17 mouse cellular contexts compared by ENCODE assay signal in the genomic region with DNA sequence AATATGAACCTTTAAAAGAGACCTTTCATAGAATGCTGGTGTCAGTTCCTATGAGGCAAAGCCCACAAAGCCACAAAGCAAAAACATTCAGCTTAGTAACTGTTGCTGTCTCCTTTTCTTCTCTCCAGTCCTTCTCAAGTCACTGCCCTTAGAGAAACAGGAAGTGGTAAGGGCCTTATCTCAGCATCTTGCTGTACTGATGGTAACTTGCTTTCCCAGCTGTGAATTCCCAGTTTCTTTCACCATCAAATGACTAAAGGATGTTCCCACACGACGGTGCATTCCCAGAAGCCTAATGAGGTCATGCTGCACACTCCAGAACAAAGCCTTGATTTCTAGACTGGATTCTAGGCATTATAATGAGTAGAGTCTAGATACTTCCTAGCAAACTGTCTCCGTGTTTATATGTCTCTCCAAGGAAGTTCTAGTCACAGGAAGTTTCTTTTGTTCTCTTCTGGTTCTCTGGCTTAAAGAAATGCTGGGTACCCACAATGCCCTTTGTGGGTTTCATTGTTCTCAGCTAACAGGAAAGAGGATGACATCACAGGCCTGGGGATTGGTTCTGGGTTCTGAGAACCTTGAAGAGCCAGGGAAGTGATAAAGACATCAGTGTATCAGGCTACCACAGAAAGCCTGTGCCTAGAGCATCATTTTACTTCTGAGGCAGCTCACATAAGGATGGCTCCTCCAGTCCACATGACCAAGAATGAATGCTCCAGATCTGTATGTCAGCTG.
A peak's percentile ranks its signal among the peaks of the same experiment; 100 is the strongest.
DNase-seq lines count a peak whose midpoint lies in the region; ATAC-seq and TF ChIP-seq lines count a peak whose summit lies in the region.
"Had no signal": no experiment of that assay in that cellular context is flagged by ENCODE, and none has a peak within 500 bp of the region (broad histone marks: within the 10 kb centered on the region; RNA-seq: fewer than 3 reads in every experiment).

No protein-coding gene starts in this region.

- H3K27me3 ChIP-seq in lung, postnatal 0 days (replicated peaks; ENCODE audit: insufficient read depth, low read length): no peaks in the 10 kb centered on the region
- H3K27me3 ChIP-seq in small intestine, adult 2 months (ENCODE audit: control insufficient read depth, insufficient read depth, low read length): no peaks in the 10 kb centered on the region
- no peaks in the 10 kb centered on the region for H3K27me3 ChIP-seq in stomach, postnatal 0 days (ENCODE audit: control insufficient read depth, insufficient read depth, low read length)
- H3K27me3 ChIP-seq in forebrain, embryonic 13.5 days: no peaks in the 10 kb centered on the region
- H3K27me3 ChIP-seq: liver, embryonic 13.5 days; megakaryocyte, embryonic 14.5 days; neural tube, embryonic 13.5 days had no signal

- H3K4me1 ChIP-seq in lung, postnatal 0 days (ENCODE audit: insufficient read depth, low read depth, low read length): no peaks in the 10 kb centered on the region
- peaks cover 4% of the 10 kb centered on the region; the same call in 1 of the 2 replicates for H3K4me1 ChIP-seq in small intestine, adult 2 months (ENCODE audit: control insufficient read depth, insufficient read depth, insufficient read length, low read length)
- no peaks in the 10 kb centered on the region for H3K4me1 ChIP-seq in stomach, postnatal 0 days (replicated peaks; ENCODE audit: control insufficient read depth, insufficient read depth)
- H3K4me1 ChIP-seq in forebrain, embryonic 13.5 days: no peaks in the 10 kb centered on the region
- H3K4me1 ChIP-seq: neural tube, embryonic 13.5 days had no signal

- H3K9ac ChIP-seq in lung, postnatal 0 days (replicated peaks; ENCODE audit: low read depth): no peak overlapping the region
- H3K9ac ChIP-seq in stomach, postnatal 0 days (ENCODE audit: low read length): no peak overlapping the region
- no peak overlapping the region for H3K9ac ChIP-seq in forebrain, embryonic 13.5 days
- H3K9ac ChIP-seq: liver, embryonic 13.5 days; neural tube, embryonic 13.5 days had no signal

- TF ChIP-seq POLR2A in small intestine, adult 2 months (IDR thresholded peaks at IDR 0.05; ENCODE audit: low read depth, low read length): no peak

- H3K4me3 ChIP-seq in lung, postnatal 0 days (ENCODE audit: low read depth, low read length): no peak overlapping the region
- H3K4me3 ChIP-seq in small intestine, adult 2 months (ENCODE audit: low read depth, low read length): no peak overlapping the region
- H3K4me3 ChIP-seq in stomach, postnatal 0 days (ENCODE audit: low read depth, low read length): no peak overlapping the region
- H3K4me3 ChIP-seq in forebrain, embryonic 13.5 days: no peak overlapping the region
- H3K4me3 ChIP-seq: liver, embryonic 13.5 days; neural tube, embryonic 13.5 days had no signal

- H3K27ac ChIP-seq in lung, postnatal 0 days (ENCODE audit: low read length): no peak overlapping the region
- H3K27ac ChIP-seq in small intestine, adult 2 months (ENCODE audit: insufficient read depth, low read depth, low read length): 0 out of 2 replicates have a peak overlapping the region, but pooled peaks have one; percentile 4
- no peak overlapping the region for H3K27ac ChIP-seq in stomach, postnatal 0 days (replicated peaks)
- H3K27ac ChIP-seq in forebrain, embryonic 13.5 days: no peak overlapping the region
- H3K27ac ChIP-seq: liver, embryonic 13.5 days; neural tube, embryonic 13.5 days had no signal

- H3K4me2 ChIP-seq in lung, postnatal 0 days (replicated peaks; ENCODE audit: low read depth, low read length): no peak overlapping the region
- H3K4me2 ChIP-seq in stomach, postnatal 0 days (replicated peaks; ENCODE audit: low read depth): no peak overlapping the region
- no peak overlapping the region for H3K4me2 ChIP-seq in forebrain, embryonic 13.5 days
- H3K4me2 ChIP-seq: liver, embryonic 13.5 days; neural tube, embryonic 13.5 days had no signal

- TF ChIP-seq CTCF in lung, postnatal 0 days (IDR thresholded peaks at IDR 0.05): no peak
- TF ChIP-seq CTCF in small intestine, adult 2 months (IDR thresholded peaks at IDR 0.05; ENCODE audit: extremely low read depth, insufficient read length, insufficient replicate concordance, low read depth, low read length): no peak
- no peak for TF ChIP-seq CTCF in stomach, postnatal 0 days (IDR thresholded peaks at IDR 0.05; ENCODE audit: low read depth)

- TF ChIP-seq EP300 in lung, postnatal 0 days (IDR thresholded peaks at IDR 0.05): peak; percentile 37; the same call in 1 of the 2 replicates
- TF ChIP-seq EP300 in stomach, postnatal 0 days (optimal IDR thresholded peaks at IDR 0.05): no peak

- H3K36me3 ChIP-seq in lung, postnatal 0 days (ENCODE audit: insufficient read depth, low read length): no peaks in the 10 kb centered on the region
- no peaks in the 10 kb centered on the region for H3K36me3 ChIP-seq in small intestine, adult 2 months (ENCODE audit: control insufficient read depth, insufficient read depth, low read length)
- no peaks in the 10 kb centered on the region for H3K36me3 ChIP-seq in stomach, postnatal 0 days (ENCODE audit: control insufficient read depth, insufficient read depth, low read length)
- H3K36me3 ChIP-seq in forebrain, embryonic 13.5 days (ENCODE audit: poor library complexity, severe bottlenecking): no peaks in the 10 kb centered on the region
- H3K36me3 ChIP-seq: liver, embryonic 13.5 days; neural tube, embryonic 13.5 days had no signal

- peak; percentile 49 for ATAC-seq in lung, postnatal 0 days
- ATAC-seq in CD4-positive, CD25-positive, alpha-beta regulatory T cell, adult 4 months: peak; percentile 92
- ATAC-seq in hematopoietic stem cell, adult 5-6 weeks (replicated peaks in 1 of 2; ENCODE audit: insufficient read depth in 1 of 2, low FRiP score in 2 of 2, low TSS enrichment in 1 of 2, low read depth in 1 of 2, poor library complexity in 2 of 2, severe bottlenecking in 2 of 2): peak; percentile 88 to 90
- no peak for ATAC-seq in stomach, postnatal 0 days (ENCODE audit: low FRiP score, low TSS enrichment)
- no peak for ATAC-seq in erythroid progenitor cell, adult 5-6 weeks (replicated peaks; ENCODE audit: low FRiP score, poor library complexity, severe bottlenecking)
- ATAC-seq in forebrain, embryonic 13.5 days: no peak
- ATAC-seq: forebrain, embryonic 14.5 days had no signal

- WGBS in lung, postnatal 0 days: 23% methylated on average over 3 of the region's 3 CpGs
- WGBS in small intestine, adult 2 months: 55% methylated on average over 3 of the region's 3 CpGs
- 61% methylated on average over 3 of the region's 3 CpGs for whole genome bisulfite sequencing in stomach, postnatal 0 days
- 48% methylated on average over 3 of the region's 3 CpGs for WGBS in forebrain, embryonic 13.5 days

- no peaks in the 10 kb centered on the region for H3K9me3 ChIP-seq in lung, postnatal 0 days (ENCODE audit: low read length)
- no peaks in the 10 kb centered on the region for H3K9me3 ChIP-seq in stomach, postnatal 0 days (ENCODE audit: control insufficient read depth, low read length)
- H3K9me3 ChIP-seq in forebrain, embryonic 13.5 days (replicated peaks): no peaks in the 10 kb centered on the region
- H3K9me3 ChIP-seq: liver, embryonic 13.5 days had no signal

- DNase-seq in lung, postnatal 0 days (ENCODE audit: low spot score): peak; percentile 42
- DNase-seq in lung, adult 18-20 months: no peak
- DNase-seq in stomach, postnatal 0 days (ENCODE audit: low spot score): no peak
- DNase-seq: adrenal gland, postnatal 10 days; cerebellum, adult 11 months; heart, postnatal 36 days; kidney, postnatal 25 days; liver, embryonic 13.5 days; right cerebral cortex, postnatal 25 days had no signal

Comparison
In these comparisons a context has a peak if more than half of its experiments do, and no peak if none do; other contexts are left out.
1. ATAC-seq: peak in lung, postnatal 0 days (single experiment), CD4-positive, CD25-positive, alpha-beta regulatory T cell, adult 4 months (single experiment) and hematopoietic stem cell, adult 5-6 weeks (2 of 2); none in stomach, postnatal 0 days (single experiment), erythroid progenitor cell, adult 5-6 weeks (single experiment) and forebrain, embryonic 13.5 days (single experiment).